Mouse (Mus musculus) myocyte (in vitro differentiated cells): ENCODE measurements around the gene Gm3182. TPM values are rescaled to one million over a fixed set of nuclear protein-coding genes. Genes with fewer than 3 reads are reported as not detected.
"Not testable (repeated sequence)": the region's sequence is repeated elsewhere in the genome, so short reads cannot be mapped to it uniquely, and the experiment has no call there.

ENCODE experiments used
- H3K27me3 ChIP-seq: one replicate; pipeline ENCODE4 v1.6.1; 2011; ENCODE audit not compliant: control insufficient read depth, insufficient read depth, insufficient read length
- H3K36me3 ChIP-seq: one replicate; pipeline ENCODE4 v1.6.1; 2011; ENCODE audit not compliant: control insufficient read depth, insufficient read depth
- H3K4me2 ChIP-seq: one replicate; pipeline ENCODE4 v1.6.1; 2011; ENCODE audit warnings: low read depth, control low read depth
- H3K4me3 ChIP-seq: one replicate; pipeline ENCODE4 v1.5.1; 2011; ENCODE audit warnings: mild to moderate bottlenecking, control low read depth, moderate library complexity
- H3K79me2 ChIP-seq: one replicate; pipeline ENCODE4 v1.6.1; 2011; ENCODE audit not compliant: control insufficient read depth, insufficient read depth
- H3ac ChIP-seq: one replicate; pipeline ENCODE4 v1.6.1; 2011; ENCODE audit not compliant: control insufficient read depth, insufficient read length
- polyA plus RNA-seq: library from polyadenylated mRNA; unstranded; fragments of >200 nt; fragmentation: generic; extraction: Trizol; gene quantifications from one replicate; pipeline ENCODE4 v1.2.1, GENCODE M21; 2012; ENCODE audit warnings: missing spikeins

Gm3182 gene
- polyA plus RNA-seq: not detected

GRCm38 (mm10) chr14:4481445-4481844, at the start of gene Gm3182:
Gm3182 (plus strand) TSS chr14:4481745.
- not testable (repeated sequence) for H3ac ChIP-seq, H3K4me3 ChIP-seq, H3K79me2 ChIP-seq, H3K36me3 ChIP-seq, H3K4me2 ChIP-seq, H3K27me3 ChIP-seq

GRCm38 (mm10) chr14:4499425-4499824, 17.9 kb downstream of the Gm3182 start:
- not testable (repeated sequence) for H3K27me3 ChIP-seq, H3K4me2 ChIP-seq, H3ac ChIP-seq, H3K36me3 ChIP-seq, H3K79me2 ChIP-seq, H3K4me3 ChIP-seq

Other genes starting within 250 kb of the Gm3182 start
- not detected for gene Gm3138, start 232.1 kb upstream of the Gm3182 start, polyA plus RNA-seq
- not detected for gene Gm3149, start 164.5 kb upstream of the Gm3182 start, polyA plus RNA-seq
- not detected for gene 2610042L04Rik, start 147.0 kb upstream of the Gm3182 start, polyA plus RNA-seq
- gene Gm3159, start 84.2 kb upstream of the Gm3182 start, polyA plus RNA-seq: not detected
- gene Gm3164, start 66.3 kb upstream of the Gm3182 start, polyA plus RNA-seq: not detected
- gene Gm3173, start 50.8 kb upstream of the Gm3182 start, polyA plus RNA-seq: not detected
- gene Gm3047, start 73.7 kb downstream of the Gm3182 start, polyA plus RNA-seq: not detected
- not detected for gene Gm8159, start 150.6 kb downstream of the Gm3182 start, polyA plus RNA-seq
- not detected for gene Gm3239, start 182.4 kb downstream of the Gm3182 start, polyA plus RNA-seq
- not detected for gene Gm7876, start 227.5 kb downstream of the Gm3182 start, polyA plus RNA-seq
- not detected for gene Gm3252, start 245.0 kb downstream of the Gm3182 start, polyA plus RNA-seq